Mouse (Mus musculus): ENCODE results near the gene Hs6st2. TPM values are rescaled to one million over a fixed set of nuclear protein-coding genes. Genes with fewer than 3 reads are reported as not detected.

Hs6st2 gene
- polyA plus RNA-seq (2012; rRNA removed; ENCODE audit: low replicate concordance): 0.39 and 0.44 TPM in 2 replicates

DNA sequence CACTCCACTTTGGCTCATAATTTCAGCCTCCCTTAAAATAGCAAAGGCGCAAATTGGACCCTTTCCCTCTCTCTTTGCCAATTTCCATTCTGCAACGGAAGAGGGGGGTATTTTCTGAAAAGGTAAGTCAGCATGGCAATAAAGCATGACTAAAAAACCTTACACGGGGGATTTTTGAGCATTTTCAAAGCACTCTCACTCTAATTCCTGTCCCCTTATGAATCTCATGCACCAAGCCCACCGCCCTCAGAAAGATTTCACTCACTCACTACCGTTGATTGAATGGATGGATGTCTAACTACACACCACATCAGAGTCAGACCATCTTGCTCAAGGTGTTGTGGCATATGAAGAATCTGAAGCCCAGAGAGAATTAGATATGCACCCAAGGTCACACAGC lies at the start of gene Hs6st2:
Gene Hs6st2 (minus strand): TSS at position 101 of the 400 bp plus-strand sequence.

Other genes starting within 250 kb of the Hs6st2 start
- not detected in 2 replicates for gene Usp26, start 119.4 kb upstream of the Hs6st2 start, polyA plus RNA-seq (2012; rRNA removed; ENCODE audit: low replicate concordance)